ENCODE assay signal across 21 mouse cellular contexts in the genomic region with DNA sequence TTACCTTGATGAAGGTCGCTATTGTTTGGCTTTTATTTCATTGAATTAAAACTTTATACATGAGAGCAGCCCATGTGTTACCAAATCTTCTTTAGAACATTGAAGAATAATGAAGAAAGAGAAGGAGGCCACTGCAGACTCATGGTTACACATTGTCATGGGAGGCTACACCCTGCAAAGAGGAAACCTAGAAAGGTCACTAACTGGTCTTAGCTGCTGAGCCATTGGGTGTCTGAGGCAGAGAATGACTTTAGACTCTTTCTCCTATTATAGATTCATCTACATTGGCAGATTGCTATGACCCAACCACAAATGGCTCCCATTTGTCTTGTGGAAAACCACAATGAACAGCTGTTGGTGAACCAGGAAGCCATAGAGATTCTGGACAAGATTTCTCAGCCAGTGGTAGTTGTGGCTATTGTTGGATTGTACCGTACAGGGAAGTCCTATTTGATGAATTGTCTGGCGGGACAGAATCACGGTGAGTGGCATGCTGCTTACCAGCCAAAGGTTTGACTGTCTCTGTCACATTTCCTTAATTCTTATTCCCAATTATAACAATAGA. TPM values are rescaled to one million over a fixed set of nuclear protein-coding genes. Genes with fewer than 3 reads are reported as not detected.
"Had no signal": no experiment of that assay in that cellular context is flagged by ENCODE, and none has a peak within 500 bp of the region (broad histone marks: within the 10 kb centered on the region; RNA-seq: fewer than 3 reads in every experiment).

No protein-coding gene starts in this region.

RNA-seq across cellular contexts. Expression of a gene that starts 38.5 kb away (rescaled TPM):
- total RNA-seq: heart, postnatal 4 days; layer of hippocampus, adult 18-20 months; layer of hippocampus, adult 2 months; layer of hippocampus, postnatal 14 days; layer of hippocampus, postnatal 25 days; layer of hippocampus, postnatal 36 days; left cerebral cortex, adult 18-20 months; left cerebral cortex, adult 2 months had no signal
- polyA plus RNA-seq: heart, embryonic 11.5 days; heart, embryonic 12.5 days; heart, embryonic 14.5 days; heart, postnatal 0 days; hindbrain, embryonic 10.5 days; hindbrain, embryonic 11.5 days; intestine, embryonic 14.5 days; intestine, embryonic 15.5 days; intestine, embryonic 16.5 days; intestine, postnatal 0 days; kidney, embryonic 14.5 days; kidney, embryonic 15.5 days; kidney, embryonic 16.5 days had no signal
